Mouse (Mus musculus): ENCODE results near the gene Mrpl51.

GRCm38 (mm10) chr6:125143128-125143527 lies 48.5 kb upstream of the Mrpl51 start:
- TF ChIP-seq POLR2A (IDR thresholded peaks at IDR 0.05; ENCODE audit: insufficient read depth, low read depth, low read length) (no peak), EP300 (IDR thresholded peaks at IDR 0.05; ENCODE audit: insufficient read depth, low read depth, low read length) (no peak)
